Mouse (Mus musculus): ENCODE results near the gene Lrmda. TPM values are rescaled to one million over a fixed set of nuclear protein-coding genes. Genes with fewer than 3 reads are reported as not detected.

Gene Lrmda
- polyA plus RNA-seq, 1 experiment from 2014 or later = 0.60 TPM

- H3K4me2 ChIP-seq = no peak overlapping the region
- no peak for ATAC-seq (ENCODE audit: extremely low read depth, insufficient number of reproducible peaks, low FRiP score, low TSS enrichment)
- H3K27ac ChIP-seq (replicated peaks) = no peak overlapping the region
- 19% methylated on average over 5 of the region's 5 CpGs for WGBS
- no peak overlapping the region for H3K4me3 ChIP-seq
- no peaks in the 10 kb centered on the region for H3K9me3 ChIP-seq
- H3K9ac ChIP-seq = no peak overlapping the region
- H3K4me1 ChIP-seq = peaks cover 49% of the 10 kb centered on the region
- H3K36me3 ChIP-seq = no peaks in the 10 kb centered on the region
- H3K27me3 ChIP-seq (replicated peaks) = no peaks in the 10 kb centered on the region
These were observed 629.9 kb downstream of the Lrmda start for GRCm38 (mm10) chr14:22649411-22649911.

GRCm38 (mm10) chr14:22649985-22650984 lies 630.8 kb downstream of the Lrmda start:
- 37% methylated on average over 17 of the region's 17 CpGs for WGBS
- H3K9ac ChIP-seq = peak overlapping the region; percentile 19; the same call in 1 of the 2 replicates
- H3K4me1 ChIP-seq = peaks cover 49% of the 10 kb centered on the region
- H3K27me3 ChIP-seq (replicated peaks) = 0 out of 2 replicates have a peak, but pooled peaks cover under 1% of the 10 kb centered on the region
- no peak for ATAC-seq (ENCODE audit: extremely low read depth, insufficient number of reproducible peaks, low FRiP score, low TSS enrichment)
- H3K36me3 ChIP-seq = no peaks in the 10 kb centered on the region
- peak overlapping the region; percentile 54 for H3K4me2 ChIP-seq
- no peaks in the 10 kb centered on the region for H3K9me3 ChIP-seq
- H3K27ac ChIP-seq (replicated peaks) = no peak overlapping the region
- peak overlapping the region; percentile 9; the same call in 1 of the 2 replicates for H3K4me3 ChIP-seq

- Histone ChIP-seq H3K27ac (replicated peaks) (no peak overlapping the region), H3K4me2 (peak overlapping the region; percentile 54; the same call in 1 of the 2 replicates), H3K27me3 (replicated peaks) (0 out of 2 replicates have a peak, but pooled peaks cover 3% of the 10 kb centered on the region), H3K36me3 (no peaks in the 10 kb centered on the region), H3K9me3 (no peaks in the 10 kb centered on the region), H3K4me3 (no peak overlapping the region), H3K9ac (no peak overlapping the region), H3K4me1 (peaks cover 45% of the 10 kb centered on the region)
- 44% methylated on average over 14 of the region's 14 CpGs for WGBS
- ATAC-seq (ENCODE audit: extremely low read depth, insufficient number of reproducible peaks, low FRiP score, low TSS enrichment) = no peak
These were observed 631.8 kb downstream of the Lrmda start for GRCm38 (mm10) chr14:22651131-22651952.

GRCm38 (mm10) chr14:22662496-22662895 lies 643.0 kb downstream of the Lrmda start:
- no peaks in the 10 kb centered on the region for H3K9me3 ChIP-seq
- ATAC-seq (ENCODE audit: extremely low read depth, insufficient number of reproducible peaks, low FRiP score, low TSS enrichment) = no peak
- H3K27me3 ChIP-seq (replicated peaks) = peaks cover 61% of the 10 kb centered on the region
- 63% methylated on average over 3 of the region's 3 CpGs for WGBS
- H3K4me1 ChIP-seq = peaks cover 20% of the 10 kb centered on the region
- H3K9ac ChIP-seq = no peak overlapping the region
- no peak overlapping the region for H3K4me2 ChIP-seq
- H3K36me3 ChIP-seq = no peaks in the 10 kb centered on the region
- H3K27ac ChIP-seq (replicated peaks) = no peak overlapping the region
- H3K4me3 ChIP-seq = no peak overlapping the region

- Histone ChIP-seq H3K27me3 (replicated peaks) (peaks cover 66% of the 10 kb centered on the region), H3K36me3 (no peaks in the 10 kb centered on the region), H3K4me3 (no peak overlapping the region), H3K4me2 (peak overlapping the region; percentile 27; the same call in 1 of the 2 replicates), H3K27ac (replicated peaks) (no peak overlapping the region), H3K9ac (no peak overlapping the region), H3K4me1 (peaks cover 36% of the 10 kb centered on the region), H3K9me3 (no peaks in the 10 kb centered on the region)
- 27% methylated on average over 3 of the region's 3 CpGs for WGBS
- no peak for ATAC-seq (ENCODE audit: extremely low read depth, insufficient number of reproducible peaks, low FRiP score, low TSS enrichment)
These were observed 646.9 kb downstream of the Lrmda start for GRCm38 (mm10) chr14:22666437-22666836.

- ATAC-seq (ENCODE audit: extremely low read depth, insufficient number of reproducible peaks, low FRiP score, low TSS enrichment) = no peak
- WGBS = 20% methylated on average over 8 of the region's 8 CpGs
- no peak overlapping the region for H3K27ac ChIP-seq (replicated peaks)
These were observed 648.8 kb downstream of the Lrmda start for GRCm38 (mm10) chr14:22668302-22668701.

GRCm38 (mm10) chr14:22668711-22669110 lies 649.2 kb downstream of the Lrmda start:
- H3K9ac ChIP-seq = no peak overlapping the region
- H3K9me3 ChIP-seq = no peaks in the 10 kb centered on the region
- H3K36me3 ChIP-seq = no peaks in the 10 kb centered on the region
- H3K4me1 ChIP-seq = peaks cover 36% of the 10 kb centered on the region
- no peak overlapping the region for H3K4me3 ChIP-seq
- no peak for ATAC-seq (ENCODE audit: extremely low read depth, insufficient number of reproducible peaks, low FRiP score, low TSS enrichment)
- WGBS = 31% methylated on average over 6 of the region's 6 CpGs
- peaks cover 47% of the 10 kb centered on the region for H3K27me3 ChIP-seq (replicated peaks)
- H3K4me2 ChIP-seq = no peak overlapping the region
- H3K27ac ChIP-seq (replicated peaks) = no peak overlapping the region

More at GRCm38 (mm10) chr14:22668302-22668701, 648.8 kb downstream of the Lrmda start:
- H3K4me3 ChIP-seq = no peak overlapping the region
- no peaks in the 10 kb centered on the region for H3K9me3 ChIP-seq
- H3K27me3 ChIP-seq (replicated peaks) = peaks cover 51% of the 10 kb centered on the region
- no peaks in the 10 kb centered on the region for H3K36me3 ChIP-seq
- H3K4me1 ChIP-seq = peaks cover 36% of the 10 kb centered on the region
- H3K4me2 ChIP-seq = no peak overlapping the region
- H3K9ac ChIP-seq = no peak overlapping the region

GRCm38 (mm10) chr14:22673581-22673980 lies 654.1 kb downstream of the Lrmda start:
- Histone ChIP-seq H3K36me3 (no peaks in the 10 kb centered on the region), H3K9me3 (no peaks in the 10 kb centered on the region), H3K9ac (no peak overlapping the region), H3K27me3 (replicated peaks) (peaks cover 29% of the 10 kb centered on the region), H3K4me1 (peaks cover 5% of the 10 kb centered on the region), H3K4me2 (no peak overlapping the region), H3K27ac (replicated peaks) (no peak overlapping the region), H3K4me3 (no peak overlapping the region)
- 46% methylated on average over 5 of the region's 5 CpGs for WGBS
- ATAC-seq (ENCODE audit: extremely low read depth, insufficient number of reproducible peaks, low FRiP score, low TSS enrichment) = no peak

- 72% methylated on average over 5 of the region's 5 CpGs for WGBS
- Histone ChIP-seq H3K27me3 (replicated peaks) (0 out of 2 replicates have a peak, but pooled peaks cover 13% of the 10 kb centered on the region), H3K4me2 (no peak overlapping the region), H3K36me3 (no peaks in the 10 kb centered on the region), H3K27ac (replicated peaks) (no peak overlapping the region), H3K9me3 (no peaks in the 10 kb centered on the region), H3K4me3 (no peak overlapping the region), H3K9ac (no peak overlapping the region), H3K4me1 (peaks cover 6% of the 10 kb centered on the region; the same call in 1 of the 2 replicates)
- no peak for ATAC-seq (ENCODE audit: extremely low read depth, insufficient number of reproducible peaks, low FRiP score, low TSS enrichment)
These were observed 659.6 kb downstream of the Lrmda start for GRCm38 (mm10) chr14:22679008-22679704.

- H3K9me3 ChIP-seq = no peaks in the 10 kb centered on the region
- no peak overlapping the region for H3K4me2 ChIP-seq
- WGBS = 77% methylated on average over 9 of the region's 9 CpGs
- no peak for ATAC-seq (ENCODE audit: extremely low read depth, insufficient number of reproducible peaks, low FRiP score, low TSS enrichment)
- H3K4me1 ChIP-seq = peaks cover 6% of the 10 kb centered on the region; the same call in 1 of the 2 replicates
- H3K9ac ChIP-seq = no peak overlapping the region
- H3K27ac ChIP-seq (replicated peaks) = no peak overlapping the region
- 0 out of 2 replicates have a peak, but pooled peaks cover 12% of the 10 kb centered on the region for H3K27me3 ChIP-seq (replicated peaks)
- no peaks in the 10 kb centered on the region for H3K36me3 ChIP-seq
- H3K4me3 ChIP-seq = no peak overlapping the region
These were observed 660.5 kb downstream of the Lrmda start for GRCm38 (mm10) chr14:22679705-22680643.
